ENCODE assay signal across 14 mouse cellular contexts in the genomic region with DNA sequence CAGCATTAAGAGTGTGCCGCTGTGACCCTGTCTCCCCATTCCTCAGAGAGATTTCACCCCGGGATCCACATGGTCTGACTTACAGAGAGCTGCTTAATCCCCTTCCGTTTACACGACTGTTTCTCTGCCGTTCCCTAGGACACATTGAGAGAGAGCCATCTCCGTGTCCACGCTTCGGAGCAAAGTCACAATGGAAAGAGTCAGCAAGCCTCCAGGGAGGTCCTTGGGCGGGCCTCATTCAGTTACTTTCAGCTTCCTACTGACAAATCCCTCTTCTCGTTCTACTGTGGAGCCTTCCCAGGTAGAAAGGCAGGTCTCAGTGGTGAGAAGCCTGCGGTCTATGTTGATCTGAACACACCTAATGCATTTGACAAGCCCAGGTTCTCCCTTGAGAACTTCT. TPM values are rescaled to one million over a fixed set of nuclear protein-coding genes. Genes with fewer than 3 reads are reported as not detected.
"Had no signal": no experiment of that assay in that cellular context is flagged by ENCODE, and none has a peak within 500 bp of the region (broad histone marks: within the 10 kb centered on the region; RNA-seq: fewer than 3 reads in every experiment).

No protein-coding gene starts in this region.

- H3K9me3 ChIP-seq: limb, embryonic 10.5 days; liver, embryonic 15.5 days; midbrain, embryonic 13.5 days; neural tube, embryonic 12.5 days had no signal

- H3K4me2 ChIP-seq: liver, embryonic 11.5 days; liver, embryonic 15.5 days; midbrain, embryonic 13.5 days; neural tube, embryonic 12.5 days had no signal

- DNase-seq: lung, adult 2 months; right cerebral cortex, postnatal 4 days; spleen, adult 18-20 months; thymus, adult 2 months; thymus, postnatal 36 days had no signal

- H3K4me1 ChIP-seq: liver, embryonic 15.5 days had no signal

- H3K36me3 ChIP-seq: limb, embryonic 10.5 days; liver, embryonic 15.5 days; midbrain, embryonic 13.5 days; neural tube, embryonic 12.5 days had no signal

- H3K27me3 ChIP-seq: midbrain, embryonic 13.5 days; neural tube, embryonic 12.5 days had no signal

- H3K4me3 ChIP-seq: limb, embryonic 10.5 days; liver, embryonic 15.5 days; megakaryocyte, embryonic 14.5 days; midbrain, embryonic 13.5 days; neural tube, embryonic 12.5 days had no signal

- ATAC-seq: midbrain, embryonic 13.5 days had no signal

- H3K27ac ChIP-seq: kidney, postnatal 0 days; liver, embryonic 15.5 days; macrophage; midbrain, embryonic 13.5 days; neural tube, embryonic 12.5 days had no signal

- H3K9ac ChIP-seq: liver, embryonic 15.5 days; midbrain, embryonic 13.5 days; neural tube, embryonic 12.5 days had no signal

RNA-seq across cellular contexts. Expression of gene Gm973, which starts 34.9 kb away (rescaled TPM):
- total RNA-seq: neutrophil, adult 5-6 weeks had no signal
- polyA plus RNA-seq: liver, embryonic 15.5 days; macrophage had no signal
